Mouse (Mus musculus) CD8-positive naive resting alpha-beta T cell, adult 2 months (primary cell): ENCODE data around the gene Cblb.
A peak's percentile ranks its signal among the peaks of the same experiment; 100 is the strongest.

Experiments
- DNase-seq, 2 experiments: peaks; one replicate each; pipeline ENCODE4 v3.0.0; 2022; ENCODE audit warnings: low read depth in 2 of 2, low spot score in 2 of 2

Cblb gene

GRCm38 (mm10) chr16:52189103-52189502 lies 158.1 kb downstream of the Cblb start:
- no peak for DNase-seq

DNA sequence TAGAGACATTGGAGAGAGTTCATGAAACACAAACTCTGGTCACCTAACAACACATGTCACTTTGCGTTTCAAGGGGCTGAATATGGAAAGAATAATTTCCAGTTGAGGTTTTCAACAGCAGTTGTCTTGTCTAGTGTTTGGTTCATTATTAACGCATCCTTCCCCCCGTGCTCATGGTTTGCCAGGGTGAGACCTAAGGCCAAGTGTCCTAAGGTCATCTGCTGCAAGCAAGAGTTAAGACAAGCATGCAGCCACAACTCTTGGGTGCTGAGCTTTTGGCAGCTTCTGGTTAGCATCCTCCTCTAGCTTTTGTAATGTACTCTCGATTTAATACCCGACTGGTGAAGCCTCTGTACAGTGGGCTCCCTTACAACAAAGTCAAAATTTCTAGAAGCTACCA lies 159.7 kb downstream of the Cblb start:
- DNase-seq = no peak

DNA sequence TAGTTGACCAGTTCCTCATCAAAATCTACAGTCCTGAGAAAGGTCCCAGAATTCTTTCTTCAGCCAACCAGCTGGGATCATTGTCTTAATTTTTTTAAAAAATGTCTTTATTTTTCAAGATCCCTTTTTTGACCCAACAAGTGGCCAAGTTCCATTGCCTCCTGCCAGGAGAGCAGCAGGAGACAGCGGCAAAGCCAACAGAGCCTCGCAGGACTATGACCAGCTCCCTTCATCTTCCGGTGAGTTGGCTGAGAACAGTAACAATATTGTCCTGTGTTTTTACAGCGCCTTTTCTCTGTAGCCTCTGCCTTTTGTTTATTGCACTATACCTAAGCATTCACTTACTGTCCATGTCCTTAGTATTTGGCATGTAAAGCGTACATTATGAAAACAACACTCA lies 163.0 kb downstream of the Cblb start:
- no peak for DNase-seq

DNA sequence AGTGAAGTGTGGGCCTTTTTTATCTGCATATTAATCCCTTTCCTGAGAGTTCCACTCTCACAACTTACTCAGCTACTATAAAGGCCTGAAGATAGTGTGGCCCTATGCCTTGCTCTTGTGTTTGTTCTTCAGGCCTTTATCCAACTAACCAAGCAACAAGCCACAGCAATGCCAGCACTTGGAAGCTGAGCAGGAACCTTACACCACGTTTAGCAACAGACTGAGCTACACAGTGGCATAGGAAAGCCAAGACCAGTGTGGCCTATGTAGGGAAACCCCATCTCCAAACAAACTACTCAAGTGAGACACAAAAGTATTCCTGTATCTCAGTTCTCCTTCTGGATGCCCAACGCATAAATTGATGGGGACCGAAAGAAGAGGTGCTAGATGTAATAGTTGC lies 163.8 kb downstream of the Cblb start:
- DNase-seq = no peak

- DNase-seq = peak; percentile 23 to 51
Observed at GRCm38 (mm10) chr16:52200107-52200506, 169.1 kb downstream of the Cblb start.

DNA sequence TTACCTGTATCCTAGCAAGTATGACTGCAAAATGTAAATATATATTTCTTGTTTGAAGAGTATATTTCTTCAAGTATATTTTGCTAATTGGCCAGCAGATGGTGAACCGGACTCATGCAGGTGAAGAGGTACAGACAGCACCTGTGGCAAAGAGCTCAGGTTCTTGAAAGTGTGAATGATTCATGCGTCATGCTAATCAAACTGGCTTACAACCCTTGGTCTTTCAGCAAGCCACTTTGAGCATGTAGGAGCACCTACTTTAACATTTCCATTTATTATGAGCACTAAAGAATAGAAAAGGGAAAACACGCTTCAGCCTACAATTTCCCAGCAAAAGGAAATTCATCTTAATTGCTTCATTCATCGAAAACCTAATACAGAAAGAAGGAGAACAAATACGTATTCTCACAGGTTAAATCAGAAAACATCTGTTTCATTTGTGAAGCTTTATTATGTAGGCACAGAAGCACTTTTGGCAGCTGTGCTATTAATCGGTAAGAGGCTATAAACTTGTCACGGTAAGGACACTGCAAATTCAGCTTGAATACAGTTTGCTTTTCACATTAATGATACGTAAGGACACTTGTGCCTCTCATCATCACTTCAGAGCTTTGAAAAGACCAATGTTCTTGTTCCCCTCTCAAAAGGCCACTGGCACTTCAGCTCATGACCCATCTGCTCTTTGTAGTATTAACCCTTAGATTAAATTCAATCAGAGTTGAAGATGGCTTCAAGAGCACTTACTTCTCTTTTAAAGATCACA lies 180.0 kb downstream of the Cblb start:
- no peak for DNase-seq

DNA sequence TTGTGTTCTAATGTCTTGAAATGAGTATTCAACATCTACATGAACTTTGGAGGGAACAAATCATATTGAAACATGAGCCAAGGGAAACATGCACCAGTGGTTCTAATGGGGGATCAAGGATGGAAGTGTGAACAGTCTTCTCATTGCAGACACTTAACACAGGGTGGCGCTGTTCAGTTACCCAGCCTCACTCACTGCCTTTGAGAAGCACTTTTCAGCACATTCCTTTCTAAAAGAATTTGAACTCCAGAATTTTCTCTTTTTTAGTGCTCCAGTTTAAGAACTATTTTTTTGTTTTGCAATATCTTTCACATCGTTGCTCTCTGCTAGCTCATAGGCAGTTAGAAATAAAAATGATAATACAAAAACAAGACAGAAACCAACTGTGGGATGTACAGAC lies 188.0 kb downstream of the Cblb start:
- no peak for DNase-seq

DNA sequence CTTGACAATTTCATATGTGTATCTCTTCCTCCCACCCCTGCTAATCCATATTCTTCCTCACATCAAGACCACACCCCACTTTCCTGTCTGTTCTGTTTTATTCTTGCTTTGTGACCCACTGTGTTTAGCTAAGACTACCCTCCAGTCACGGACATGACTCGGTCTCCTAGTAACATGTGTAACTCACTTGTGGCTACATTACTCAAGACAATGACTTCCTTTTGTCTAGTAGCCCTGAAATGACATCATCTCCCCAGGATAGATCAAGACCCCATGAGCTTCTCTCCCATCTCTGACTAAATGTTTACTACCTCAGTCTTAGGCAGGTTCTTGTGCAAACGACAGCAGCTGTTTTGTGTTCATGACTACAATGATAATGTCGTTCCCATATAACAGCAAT lies 191.9 kb downstream of the Cblb start:
- no peak for DNase-seq

GRCm38 (mm10) chr16:52229446-52229845 lies 198.4 kb downstream of the Cblb start:
- DNase-seq = no peak

DNA sequence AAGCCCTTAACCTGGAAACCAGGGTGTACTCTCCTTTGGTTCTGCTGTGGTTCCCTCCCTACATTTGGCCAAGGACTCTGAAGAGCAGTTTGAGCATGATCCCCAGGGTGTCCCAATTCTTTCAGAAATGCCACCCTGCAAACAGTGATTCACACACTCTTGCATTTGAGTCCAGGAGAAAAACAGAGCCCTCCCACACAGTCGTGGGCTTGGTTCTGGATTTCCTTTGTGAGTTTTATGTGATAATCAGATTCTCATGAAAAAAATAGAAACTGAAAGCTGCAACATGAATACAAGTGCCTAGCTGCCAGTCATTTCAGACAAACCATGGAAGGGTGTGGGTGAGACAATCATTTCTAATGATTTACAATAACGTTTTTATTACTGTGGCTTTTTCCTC lies 198.9 kb downstream of the Cblb start:
- DNase-seq = no peak

- no peak for DNase-seq
Observed at GRCm38 (mm10) chr16:52242144-52242543, 211.1 kb downstream of the Cblb start.

DNA sequence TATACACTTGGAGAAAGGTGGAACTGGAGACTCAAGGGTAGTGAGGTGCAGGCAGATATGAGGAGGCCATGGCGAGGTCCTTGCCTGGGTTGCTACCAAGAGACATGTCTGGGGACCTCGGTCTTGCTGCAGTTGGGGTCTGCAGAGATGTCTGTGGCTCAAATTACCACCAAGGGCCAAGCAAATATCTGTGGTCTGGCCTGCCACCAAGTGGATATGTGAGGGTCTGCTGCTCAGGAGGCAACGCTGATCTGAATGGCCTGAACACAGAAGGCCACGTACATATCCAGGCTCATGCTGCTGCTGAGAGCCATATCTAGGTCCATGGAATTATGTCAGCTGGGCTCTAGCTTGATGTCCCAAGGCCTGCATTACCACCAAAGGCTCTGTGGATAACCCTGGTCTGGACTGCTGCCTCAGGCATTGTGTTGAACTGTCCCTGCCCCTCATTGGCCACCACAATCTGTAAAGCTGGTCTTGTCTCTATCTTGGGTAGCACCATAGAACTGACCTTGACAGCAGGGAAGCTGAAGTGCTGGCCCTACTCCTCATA lies 212.5 kb downstream of the Cblb start:
- DNase-seq = no peak

GRCm38 (mm10) chr16:52250196-52250595 lies 219.2 kb downstream of the Cblb start:
- DNase-seq = no peak

DNA sequence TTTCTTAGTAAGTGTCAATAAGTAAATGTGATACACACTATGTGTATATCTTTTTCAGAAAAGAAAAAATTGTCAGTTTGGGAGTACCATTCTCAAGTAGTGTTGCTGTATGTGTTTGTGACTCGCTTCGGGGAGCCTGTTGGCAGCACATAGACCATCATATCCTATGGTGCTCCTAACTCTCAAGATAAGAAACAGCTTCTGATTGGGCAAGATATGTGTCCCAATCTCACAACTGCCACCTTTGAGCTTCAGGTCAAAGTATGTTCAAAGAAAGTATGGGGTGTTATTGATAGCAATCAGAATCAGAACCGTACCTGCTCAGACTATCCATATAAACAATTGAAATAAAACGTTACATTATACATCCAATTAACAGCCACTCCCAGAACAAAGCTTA lies 219.9 kb downstream of the Cblb start:
- no peak for DNase-seq
